Mouse (Mus musculus) heart, postnatal 14 days (tissue): ENCODE measurements around the gene Zdhhc14. TPM values are rescaled to one million over a fixed set of nuclear protein-coding genes. Genes with fewer than 3 reads are reported as not detected.

ENCODE experiments used
- DNase-seq, 2 experiments: peaks; one replicate each; pipeline ENCODE4 v3.0.0; 2021 to 2022
- intact Hi-C: fragments of 180-260 bp; cut with DNase I; formaldehyde crosslinking; loops from one replicate; pipeline ENCODE4 v1.15.1; 2025
- long read RNA-seq, 2 experiments: library from polyadenylated mRNA; stranded (forward); transcript quantifications; one replicate each; pipeline ENCODE4 v2.0.0; 2021
- total RNA-seq, 2 experiments: library from RNA; stranded (reverse); gene quantifications; 2 replicates each; pipeline ENCODE4 v1.2.3; 2021

Zdhhc14 gene
- 1 to 10 TPM; 4.1 to 4.4 TPM for total RNA-seq
- long read RNA-seq, experiment 1, partial matches to known transcripts: 0 of 9 reads
- long read RNA-seq, experiment 1, other reads (novel, unspliced or antisense): 6 of 9 reads
- long read RNA-seq, experiment 2, partial matches to known transcripts: 0 of 4 reads
- long read RNA-seq, experiment 2, other reads (novel, unspliced or antisense): 2 of 4 reads

DNA sequence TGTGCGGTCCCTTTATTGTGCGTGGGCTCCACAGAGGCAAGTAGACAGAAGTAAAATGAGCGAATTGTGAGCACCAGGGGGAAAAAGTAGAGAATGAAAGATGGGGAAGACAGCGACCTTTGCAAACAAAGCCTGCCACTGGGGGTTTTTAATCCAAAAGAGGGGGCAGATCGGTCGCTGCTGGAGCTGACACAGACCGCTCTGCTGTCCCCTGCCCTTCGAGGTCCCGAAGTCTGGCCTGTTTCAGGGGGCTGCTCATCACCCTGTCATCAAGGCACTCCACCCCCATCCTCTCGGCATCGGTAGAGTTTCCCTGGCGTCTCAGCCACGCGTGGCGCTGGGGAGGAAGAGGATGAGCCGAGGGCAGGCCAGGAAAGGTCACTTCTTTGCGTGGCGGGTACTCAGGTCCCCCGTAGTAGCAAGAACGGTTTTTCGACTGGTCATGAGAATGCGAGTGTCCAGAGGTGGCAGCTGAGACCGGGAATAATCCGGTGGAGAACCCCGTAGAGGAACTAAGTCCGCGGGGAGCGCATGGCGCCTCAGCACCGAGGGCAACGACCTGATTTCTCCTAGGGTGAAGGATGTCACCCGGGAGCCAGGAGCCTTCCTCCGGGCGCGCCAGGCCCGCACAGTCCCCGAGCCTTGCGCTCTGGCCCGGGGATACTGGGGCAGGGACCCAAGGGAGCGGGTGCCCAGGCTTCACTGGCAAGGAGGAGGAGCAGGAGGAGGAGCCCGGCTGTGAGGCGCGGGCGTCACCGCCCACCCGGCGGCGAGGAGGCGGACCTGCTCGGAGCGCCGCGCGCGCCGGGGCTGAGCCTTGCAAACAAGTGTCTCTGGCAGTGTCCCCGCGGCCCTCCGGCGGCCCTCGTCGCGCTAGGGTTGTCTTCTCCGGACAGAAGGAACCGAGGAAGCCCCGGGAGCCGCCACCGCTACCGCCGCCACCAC lies at the start of gene Zdhhc14:
Gene Zdhhc14, plus strand, starts transcription at position 757 of the 945 bp plus-strand sequence.
- intact Hi-C loops: loop anchor here (2.0 to 5.0 kb wide), 2 partner anchors 51 to 120 kb away; partner anchors contain the start of gene Tmem242
- peak; percentile 91 to 95 for DNase-seq

DNA sequence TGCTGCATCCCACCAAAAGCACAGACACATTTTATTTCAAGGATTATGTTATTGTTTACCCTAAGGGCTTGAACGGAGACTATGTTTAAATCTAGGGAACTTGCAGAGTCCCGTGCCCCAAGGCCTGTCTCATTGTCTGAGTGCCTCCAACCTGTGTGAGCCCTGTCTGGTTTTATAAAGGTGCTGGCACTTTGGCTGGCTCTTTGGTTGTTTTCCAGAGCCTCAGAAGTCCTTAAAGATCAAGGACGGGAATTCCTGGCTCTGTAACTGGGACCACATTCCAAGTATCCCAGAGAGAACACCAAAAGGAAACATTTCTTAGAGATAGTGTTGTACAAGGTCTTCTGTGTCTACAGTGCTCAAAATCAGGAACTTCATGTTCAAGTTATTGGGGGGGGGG lies 49.1 kb upstream of the Zdhhc14 start:
- intact Hi-C loops: loop anchor here (5.0 kb wide), 2 partner anchors 159 to 289 kb away; no protein-coding TSS in a partner anchor

DNA sequence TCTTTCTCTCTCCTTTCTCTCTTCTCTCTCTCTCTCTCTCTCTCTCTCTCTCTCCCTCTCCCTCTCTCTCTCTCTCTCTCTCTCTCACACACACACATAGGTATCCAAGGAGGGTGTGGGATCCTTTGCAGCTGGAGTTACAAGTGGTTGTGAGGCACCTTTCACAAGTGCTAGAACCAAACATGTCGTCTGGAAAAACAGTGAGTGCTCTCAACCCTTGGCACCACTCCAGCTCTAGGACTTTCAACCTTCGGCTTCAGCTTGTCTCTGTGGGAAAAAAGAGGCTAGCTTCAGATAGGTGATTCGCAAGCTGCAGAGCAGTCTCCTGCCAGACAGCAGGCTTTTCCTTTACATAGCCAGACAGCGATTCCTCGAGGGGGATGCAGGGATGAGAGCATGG lies 48.6 kb upstream of the Zdhhc14 start:
- DNase-seq: peak in 1 of 2 experiments; percentile 36
- intact Hi-C loops: loop anchor here (5.0 kb wide), 2 partner anchors 159 to 289 kb away; no protein-coding TSS in a partner anchor

More for the DNA sequence above, 49.1 kb upstream of the Zdhhc14 start:
- no peak for DNase-seq

DNA sequence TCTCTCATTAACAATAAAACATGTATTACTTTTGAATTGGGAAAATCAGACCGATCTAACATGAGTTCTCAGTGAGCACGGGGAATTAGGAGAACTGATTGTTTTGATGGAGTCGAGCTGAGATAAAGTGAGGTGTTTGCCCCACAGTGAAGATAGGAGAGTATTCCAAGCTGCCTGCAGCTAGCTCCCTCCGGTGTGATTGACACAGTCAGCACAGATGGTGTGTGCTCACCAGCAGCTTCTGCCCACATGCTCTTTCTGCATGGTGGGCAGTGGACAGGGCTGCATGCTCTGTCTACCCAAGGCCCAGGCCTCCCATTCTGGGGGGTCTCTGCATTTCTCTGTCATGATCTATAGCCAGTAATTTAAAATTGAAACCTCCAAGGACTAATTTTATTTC lies 38.7 kb upstream of the Zdhhc14 start:
- intact Hi-C loops: no loop called here
- DNase-seq: no peak

DNA sequence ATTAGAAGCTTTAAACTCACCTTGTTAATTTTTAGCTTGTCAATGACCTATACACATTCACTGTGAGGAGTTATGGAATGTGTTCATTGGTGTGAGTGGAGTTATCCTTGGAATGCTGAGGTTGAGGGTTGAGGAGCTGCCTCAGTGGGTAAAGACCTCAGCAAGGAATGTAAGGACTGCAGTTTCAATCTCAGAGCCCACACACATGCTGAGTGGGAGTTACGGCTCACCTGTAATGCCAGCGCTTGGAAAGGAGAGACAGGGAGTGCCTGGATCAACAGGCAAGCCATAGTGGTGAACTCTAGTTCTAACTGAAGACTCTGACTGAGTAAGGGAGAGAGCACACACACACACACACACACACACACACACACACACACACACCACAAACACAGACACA lies 28.4 kb upstream of the Zdhhc14 start:
- no peak for DNase-seq

DNA sequence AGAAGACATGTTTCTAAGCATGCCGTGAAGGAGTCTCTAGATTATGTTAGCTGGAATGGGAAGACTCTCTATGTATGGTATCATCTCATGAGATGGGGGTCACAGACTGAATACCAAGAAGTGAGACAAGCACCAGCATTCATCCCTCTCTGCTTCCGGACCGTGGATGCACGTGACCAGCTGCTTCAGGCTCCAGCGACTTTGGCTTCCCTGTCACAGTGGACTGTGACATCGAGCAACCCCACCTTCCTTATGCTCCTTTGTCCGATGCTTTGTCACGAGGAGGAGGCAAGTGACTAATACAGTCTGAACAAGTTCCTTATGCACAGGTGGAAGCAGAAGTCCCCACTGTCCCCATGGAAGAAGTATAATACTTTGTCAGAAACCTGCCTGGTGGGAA lies 25.6 kb upstream of the Zdhhc14 start:
- DNase-seq: no peak
- intact Hi-C loops: no loop called here

More for the DNA sequence above, 28.4 kb upstream of the Zdhhc14 start:
- intact Hi-C loops: no loop called here

DNA sequence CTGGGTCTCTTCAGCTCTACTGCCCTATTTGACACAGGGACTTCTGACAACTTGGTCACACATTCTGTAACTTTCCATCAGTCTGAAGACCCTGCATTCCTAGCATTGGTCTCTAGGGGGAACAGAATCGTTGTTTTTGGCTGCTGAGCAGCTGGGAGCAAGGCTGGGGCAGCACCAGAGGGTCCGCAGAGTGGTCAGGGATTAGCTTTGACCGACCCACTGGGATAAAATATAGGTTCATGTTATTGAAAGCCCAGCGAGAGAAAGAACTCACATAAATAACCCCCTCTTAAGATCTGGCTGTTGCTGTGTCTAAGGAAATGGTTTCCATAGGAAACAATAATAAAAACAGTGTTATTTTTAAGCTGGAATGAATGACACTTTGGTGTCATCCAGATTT lies 25.2 kb upstream of the Zdhhc14 start:
- DNase-seq: no peak
- intact Hi-C loops: no loop called here

DNA sequence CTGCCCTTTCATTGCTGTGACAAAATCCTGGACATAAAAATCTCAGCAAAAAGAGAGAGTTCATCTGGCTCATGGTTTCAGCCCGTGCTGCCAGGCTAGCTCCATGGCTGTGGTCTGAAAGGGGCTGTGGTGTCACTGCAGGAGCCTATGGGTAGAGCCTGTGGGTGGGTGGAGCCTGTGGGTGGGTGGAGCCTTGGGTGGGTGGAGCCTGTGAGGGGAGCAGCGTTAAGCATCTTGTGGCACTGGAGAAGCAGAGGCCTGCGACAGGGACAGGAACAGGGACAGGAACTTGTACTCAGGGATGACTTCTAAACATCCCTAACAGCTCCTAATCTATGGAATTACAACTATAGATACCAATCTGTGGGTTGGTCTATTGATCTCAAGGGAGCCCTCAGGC lies 20.1 kb upstream of the Zdhhc14 start:
- intact Hi-C loops: no loop called here
- no peak for DNase-seq

DNA sequence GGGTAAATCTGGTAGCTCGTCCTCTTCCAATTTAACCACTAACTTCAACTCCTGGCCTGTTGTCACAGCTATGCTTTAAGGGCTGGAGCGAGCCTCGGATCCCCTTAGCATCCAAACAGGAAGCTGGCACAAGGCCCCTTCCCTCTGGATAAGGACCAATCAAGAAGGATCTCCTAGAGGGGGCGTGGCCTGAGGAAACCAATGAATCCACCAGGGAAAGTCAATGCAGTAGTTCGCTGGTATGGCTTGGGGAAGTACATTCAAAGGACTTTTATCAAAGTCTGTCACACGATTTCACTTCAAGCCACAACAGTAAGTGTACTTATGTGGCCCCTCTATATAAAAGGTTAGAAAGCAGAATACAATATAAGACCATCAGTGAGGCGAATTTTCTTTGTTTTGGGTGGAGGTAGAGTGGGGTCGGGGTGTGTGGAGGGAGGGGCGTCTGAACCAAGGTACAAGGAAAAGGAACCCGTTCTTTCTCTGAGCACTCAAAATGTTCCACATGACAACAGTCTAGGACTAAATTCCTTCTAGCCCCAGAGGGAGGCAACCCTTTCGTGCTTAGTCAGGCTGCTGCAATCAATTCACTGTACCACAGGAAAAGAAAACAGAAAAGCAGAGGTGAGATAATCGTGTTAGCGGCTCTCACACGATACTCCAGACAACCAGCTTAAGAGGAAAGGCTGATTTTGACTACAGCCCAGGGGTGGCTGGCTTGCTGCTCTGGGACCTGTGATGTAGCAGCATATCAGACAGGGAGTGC lies 16.2 kb upstream of the Zdhhc14 start:
- intact Hi-C loops: no loop called here
- DNase-seq: no peak

DNA sequence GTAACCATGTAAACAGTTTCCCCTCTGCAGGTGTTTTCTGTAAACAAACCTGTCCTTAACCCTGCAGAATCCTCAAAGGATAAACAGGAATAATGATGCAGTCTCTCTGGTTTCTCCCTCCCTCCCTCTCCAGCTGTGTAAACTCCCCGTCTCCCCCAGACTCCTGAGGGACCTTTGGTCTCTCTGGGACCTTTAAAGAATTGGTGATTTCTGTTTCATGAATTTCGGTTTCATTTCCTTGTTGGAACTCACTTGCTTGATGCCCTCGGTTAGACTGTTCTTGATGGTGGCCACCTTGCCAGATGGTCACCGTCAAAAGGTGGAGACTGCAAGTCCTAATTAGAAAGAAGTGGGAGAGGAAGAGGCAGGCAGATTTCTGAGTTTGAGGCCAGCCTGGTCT lies 8.9 kb upstream of the Zdhhc14 start:
- intact Hi-C loops: no loop called here
- no peak for DNase-seq

DNA sequence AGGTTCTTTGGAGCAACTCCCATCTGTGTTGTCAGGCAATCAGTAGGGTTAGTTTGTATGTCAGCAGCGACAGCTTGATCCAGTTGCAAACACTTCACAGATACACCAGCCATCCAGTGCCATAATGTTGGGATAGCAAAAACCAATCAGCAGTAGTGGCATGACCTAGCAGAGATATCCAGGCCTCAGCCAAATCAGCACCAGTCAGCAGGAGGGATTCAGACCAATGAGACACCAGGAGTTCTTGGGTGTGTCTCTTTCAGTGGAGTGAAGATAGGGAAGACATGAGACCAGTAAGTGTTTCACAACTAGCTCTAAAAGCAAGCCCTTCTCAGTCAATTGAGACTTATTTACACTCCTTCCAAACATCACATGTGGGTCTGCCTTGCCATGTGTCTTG lies 7.7 kb upstream of the Zdhhc14 start:
- intact Hi-C loops: no loop called here

DNA sequence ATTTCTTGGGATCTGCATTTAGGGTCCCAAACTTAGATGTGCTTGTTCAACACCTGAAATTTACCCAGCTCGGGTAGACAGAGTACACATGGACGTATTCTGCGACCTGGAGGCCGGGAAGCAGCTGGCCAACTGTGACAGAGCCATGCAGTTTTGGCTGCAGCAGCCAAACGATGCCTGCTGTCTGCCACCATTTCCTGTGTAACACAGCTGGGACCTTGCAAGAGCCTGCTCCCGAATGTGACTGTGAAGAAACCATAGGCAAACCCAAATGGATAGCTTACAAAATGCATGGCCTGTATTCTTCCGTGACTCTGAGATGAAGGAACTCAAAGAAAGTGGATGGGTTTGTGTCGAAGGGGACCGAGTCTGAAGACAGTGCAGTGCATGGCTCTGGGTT lies 4.2 kb upstream of the Zdhhc14 start:
- no peak for DNase-seq
- intact Hi-C loops: no loop called here

More for the DNA sequence above, 7.7 kb upstream of the Zdhhc14 start:
- DNase-seq: no peak

DNA sequence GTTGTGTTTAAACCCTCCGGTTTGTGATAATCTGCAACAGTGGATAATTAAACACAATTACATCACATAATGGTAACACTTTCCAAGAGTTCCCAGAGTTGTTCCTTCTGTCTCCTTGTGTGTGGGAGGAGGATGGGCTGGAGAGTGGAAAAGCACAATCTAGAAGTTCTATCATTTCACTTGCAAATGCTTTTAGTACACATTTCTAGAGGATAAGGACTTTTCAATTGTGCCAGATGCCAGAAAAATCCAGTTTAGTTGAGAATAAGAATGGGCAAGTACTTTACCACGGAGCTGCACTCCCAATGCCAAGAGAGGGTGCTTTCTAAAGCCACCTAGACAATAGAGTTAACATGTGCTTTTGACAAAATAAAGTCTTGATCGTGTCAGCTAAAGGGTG lies 2.0 kb upstream of the Zdhhc14 start:
- intact Hi-C loops: loop anchor here (5.0 kb wide), 1 partner anchor 122 kb away; no protein-coding TSS in a partner anchor
- no peak for DNase-seq

DNA sequence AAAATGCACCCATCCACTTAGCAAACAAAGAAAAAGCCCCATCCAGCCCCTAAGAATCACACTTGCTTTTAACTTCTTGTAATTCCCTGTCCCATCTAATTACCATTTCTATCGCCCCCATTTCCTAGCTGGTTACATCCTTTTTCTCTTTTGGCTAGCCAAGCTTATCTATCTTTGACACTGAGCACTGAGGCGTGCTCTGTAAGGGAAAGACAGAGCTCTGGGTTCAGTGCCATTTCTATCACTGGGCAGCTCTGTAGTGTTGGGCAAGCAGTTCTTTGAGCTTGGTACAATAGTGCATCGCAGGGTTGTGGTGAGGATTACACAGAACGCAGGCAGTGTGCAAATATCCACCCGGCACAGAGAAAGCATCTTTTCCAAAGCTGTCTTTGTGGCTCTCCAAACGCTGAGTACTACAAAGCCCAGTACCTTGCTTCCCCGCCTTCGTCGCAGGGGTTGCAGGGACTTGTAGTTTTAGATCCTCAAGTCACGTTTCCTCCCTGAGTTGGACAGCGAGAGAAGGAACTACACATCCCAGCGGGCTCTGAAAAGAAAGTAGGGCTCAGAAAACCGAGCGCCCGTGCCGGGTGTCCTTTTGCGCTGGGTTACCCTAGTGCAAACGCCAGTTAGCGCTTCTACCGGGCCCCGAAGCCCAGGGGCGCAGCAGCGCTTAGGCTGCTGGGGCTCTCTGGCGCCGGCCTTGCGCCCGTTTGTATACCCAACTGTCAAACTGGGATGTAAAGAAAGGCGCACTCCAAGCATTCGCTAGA lies 1.1 kb upstream of the Zdhhc14 start:
- peak; percentile 85 to 89 for DNase-seq
- intact Hi-C loops: loop anchor here (5.0 kb wide), 1 partner anchor 121 kb away; no protein-coding TSS in a partner anchor

DNA sequence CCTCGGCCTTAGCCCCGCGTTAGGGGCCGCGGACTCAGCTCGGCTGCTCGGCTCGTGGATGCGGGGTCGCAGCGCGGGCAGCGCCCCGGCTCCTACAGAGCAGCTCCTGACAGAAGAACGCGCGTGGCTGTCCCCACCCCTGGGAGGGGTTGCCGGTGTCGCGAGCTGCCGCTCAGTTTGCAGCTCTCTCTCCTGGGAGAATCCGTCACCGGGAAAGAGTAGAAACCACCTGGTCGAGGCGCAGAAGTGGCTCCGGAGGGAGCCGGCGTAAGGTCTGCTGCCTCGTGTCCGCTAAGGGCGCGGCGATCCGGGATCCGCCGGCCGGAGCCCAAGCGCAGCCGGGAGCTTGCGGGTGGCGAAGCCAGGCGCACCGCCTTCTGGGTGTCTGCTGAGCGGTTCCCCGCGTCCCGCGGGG lies 396 bp downstream of the Zdhhc14 start:
- intact Hi-C loops: loop anchor here (2.0 to 5.0 kb wide), 2 partner anchors 52 to 120 kb away; partner anchors contain the start of gene Tmem242
- peak in 1 of 2 experiments; percentile 67 for DNase-seq

DNA sequence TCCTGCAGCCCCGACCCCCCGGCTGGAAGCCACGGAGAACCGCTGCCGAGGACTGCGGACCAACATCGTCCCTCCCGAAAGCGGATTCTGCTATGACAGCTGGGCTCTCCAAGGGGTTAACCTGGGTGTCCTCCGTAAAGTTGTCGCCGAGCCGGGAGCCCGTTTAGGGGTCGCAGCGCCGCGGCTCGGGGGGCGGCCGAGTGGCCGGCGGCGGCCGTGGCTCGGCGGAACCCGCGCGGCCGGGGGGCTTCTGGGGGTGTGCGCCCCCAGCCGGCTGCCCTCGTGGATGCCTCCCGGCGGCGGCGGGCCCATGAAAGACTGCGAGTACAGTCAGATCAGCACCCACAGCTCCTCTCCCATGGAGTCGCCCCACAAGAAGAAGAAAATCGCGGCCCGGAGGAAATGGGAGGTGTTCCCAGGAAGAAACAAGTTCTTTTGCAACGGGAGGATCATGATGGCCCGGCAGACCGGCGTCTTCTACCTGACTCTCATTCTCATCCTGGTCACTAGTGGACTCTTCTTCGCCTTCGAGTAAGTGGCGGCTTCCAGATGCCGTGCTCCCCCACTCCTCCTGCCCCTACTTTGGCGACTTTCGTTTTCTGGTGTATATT lies 909 bp downstream of the Zdhhc14 start:
- intact Hi-C loops: loop anchor here (2.0 to 5.0 kb wide), 2 partner anchors 52 to 119 kb away; partner anchors contain the start of gene Tmem242
- DNase-seq: peak; percentile 40 to 49

DNA sequence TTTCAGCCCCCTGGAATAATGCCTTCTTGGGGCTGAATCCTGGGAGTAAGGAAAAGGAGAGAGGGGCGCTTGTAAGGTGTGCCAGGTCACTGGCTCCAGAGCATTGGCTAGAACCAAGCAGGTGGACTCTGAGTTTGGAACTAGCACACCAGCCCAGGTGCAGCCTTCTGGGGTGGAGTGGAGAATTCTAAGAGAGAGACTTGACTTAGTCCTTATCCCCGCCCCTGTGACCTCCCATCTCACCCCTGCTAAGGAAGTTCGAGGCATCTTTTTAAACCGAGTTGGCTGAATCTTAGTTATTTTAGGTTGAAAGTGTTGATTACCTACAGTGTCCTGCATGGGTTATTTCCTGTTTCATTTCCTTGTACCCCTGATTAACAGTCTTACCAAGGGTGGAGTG lies 1.5 kb downstream of the Zdhhc14 start:
- no peak for DNase-seq
- intact Hi-C loops: loop anchor here (2.0 to 5.0 kb wide), 2 partner anchors 53 to 118 kb away; partner anchors contain the start of gene Tmem242

DNA sequence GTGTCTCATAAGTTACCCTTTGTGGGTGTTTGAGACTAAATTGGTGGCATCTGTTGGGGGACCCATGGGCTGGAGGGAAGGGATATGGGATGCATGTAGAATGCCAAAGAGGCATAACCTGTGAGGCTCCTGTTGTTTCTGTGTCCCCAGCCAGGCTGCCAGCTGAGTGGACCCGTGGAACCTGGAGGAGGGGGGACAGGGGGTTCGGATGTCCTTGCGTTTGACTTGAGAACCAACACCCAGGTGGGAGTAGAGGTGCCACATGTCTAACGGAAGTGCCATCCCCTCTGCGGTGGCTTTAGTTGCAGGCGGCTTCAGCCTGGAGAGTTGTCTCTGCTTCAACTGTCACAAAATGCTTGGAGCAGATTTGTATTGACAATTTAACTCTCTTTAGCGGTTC lies 2.5 kb downstream of the Zdhhc14 start:
- intact Hi-C loops: loop anchor here (5.0 kb wide), 1 partner anchor 117 kb away; no protein-coding TSS in a partner anchor
- DNase-seq: no peak

DNA sequence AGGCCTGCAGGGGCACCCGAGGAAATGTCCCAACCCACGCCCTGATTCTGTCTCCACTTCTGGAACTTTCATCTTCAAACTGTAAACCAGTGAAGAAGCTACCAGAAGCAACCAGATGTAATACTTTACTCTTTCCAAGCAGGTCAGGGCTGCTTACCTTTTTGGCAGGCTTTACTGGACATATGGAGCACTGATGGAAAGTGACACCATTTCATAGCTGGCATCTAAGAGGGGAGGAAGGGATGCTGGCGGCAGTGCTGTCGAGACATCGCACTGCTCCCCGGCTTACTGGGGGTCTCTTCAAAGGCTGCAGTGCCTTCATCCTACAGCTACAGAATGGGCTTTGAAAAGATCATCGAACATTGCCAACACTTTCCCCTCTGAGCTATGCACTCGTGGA lies 5.3 kb downstream of the Zdhhc14 start:
- intact Hi-C loops: no loop called here
- no peak for DNase-seq
